Mouse (Mus musculus) spleen, adult 2 months (tissue): ENCODE results near the gene Magi1. TPM values are rescaled to one million over a fixed set of nuclear protein-coding genes. Genes with fewer than 3 reads are reported as not detected.

Experiments
- DNase-seq, 2 experiments: peaks; one replicate each; pipeline versions ENCODE4 v3.0.0 to v3.0.0-alpha.2; 2012 to 2021; ENCODE audit warnings: low spot score in 2 of 2, low read depth in 1 of 2
- H3K27ac ChIP-seq: fragments of 200-500 bp; 2 replicates; pipeline ENCODE4 v1.5.1; 2012; ENCODE audit warnings: low read length, inconsistent platforms; ENCODE audit not compliant: insufficient read depth
- H3K27me3 ChIP-seq: fragments of 200-500 bp; 2 replicates; pipeline ENCODE4 v1.6.1; 2012; ENCODE audit warnings: mild to moderate bottlenecking, moderate library complexity, low read length, inconsistent platforms; ENCODE audit not compliant: control insufficient read depth, insufficient read depth
- H3K36me3 ChIP-seq: fragments of 200-500 bp; 2 replicates; pipeline ENCODE4 v1.6.1; 2012; ENCODE audit warnings: mild to moderate bottlenecking, low read length, inconsistent platforms; ENCODE audit not compliant: control insufficient read depth, insufficient read depth
- H3K4me1 ChIP-seq: fragments of 200-500 bp; 2 replicates; pipeline ENCODE4 v1.6.1; 2011; ENCODE audit warnings: inconsistent platforms; ENCODE audit not compliant: control insufficient read depth, insufficient read depth, insufficient read length
- H3K4me3 ChIP-seq: fragments of 200-500 bp; 2 replicates; pipeline ENCODE4 v1.5.1; 2011; ENCODE audit warnings: mild to moderate bottlenecking, inconsistent platforms; ENCODE audit not compliant: insufficient read depth, insufficient read length; ENCODE audit errors: extremely low read depth
- CTCF ChIP-seq: fragments of 200-500 bp; IDR thresholded peaks from 2 replicates; pipeline ENCODE4 v1.5.1; 2011; ENCODE audit warnings: mild to moderate bottlenecking, inconsistent platforms; ENCODE audit not compliant: insufficient read depth, insufficient read length, insufficient replicate concordance; ENCODE audit errors: extremely low read depth
- POLR2A ChIP-seq: fragments of 200-500 bp; IDR thresholded peaks from 2 replicates; pipeline ENCODE4 v1.6.1; 2011; ENCODE audit warnings: low read depth, low read length, inconsistent platforms
- WGBS: fragments of 180-500 bp; shearing (Covaris S2); methylation state at CpG from one replicate; pipeline ENCODE4 v1.1.7; 2018; 5-methylcytosine and 5-hydroxymethylcytosine counted together
- polyA plus RNA-seq: library from polyadenylated mRNA; depleted of rRNA; stranded (reverse); fragments of >200 nt; gene quantifications from 2 replicates; pipeline ENCODE4 v1.2.3, GENCODE M21; 2012

The Magi1 gene
- polyA plus RNA-seq, 1 experiment = 1.6 TPM

GRCm38 (mm10) chr6:93715181-93716180 is 568.2 kb downstream of the Magi1 start:
- H3K4me1 ChIP-seq = no peaks in the 10 kb centered on the region
- WGBS = 42% methylated on average over 24 of the region's 24 CpGs
- H3K36me3 ChIP-seq = no peaks in the 10 kb centered on the region
- no peaks in the 10 kb centered on the region for H3K27me3 ChIP-seq
- TF ChIP-seq CTCF = no peak
- TF ChIP-seq POLR2A = no peak
- no peak overlapping the region for H3K4me3 ChIP-seq
- H3K27ac ChIP-seq = no peak overlapping the region
- DNase-seq = no peak

DNA sequence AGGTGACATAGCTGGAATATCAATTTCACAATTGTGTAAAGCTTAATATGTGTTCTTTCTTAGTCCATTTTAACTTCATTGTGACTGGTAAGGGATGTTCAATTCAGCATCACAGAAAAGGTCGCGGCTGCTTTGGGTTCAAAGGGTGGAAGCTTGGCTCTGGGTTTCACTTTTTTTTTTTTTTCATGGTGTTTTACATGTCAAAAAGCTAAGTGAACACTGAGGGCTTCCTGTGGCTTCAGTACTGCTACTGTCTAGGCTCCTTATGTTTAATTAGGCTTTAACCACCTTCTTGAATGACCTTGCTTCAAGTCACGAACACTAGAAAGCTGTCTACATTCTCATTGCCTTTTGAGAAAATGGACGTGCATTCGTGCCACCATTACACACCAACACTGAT is 579.4 kb downstream of the Magi1 start:
- Histone ChIP-seq H3K27ac (no peak overlapping the region), H3K27me3 (no peaks in the 10 kb centered on the region), H3K36me3 (no peaks in the 10 kb centered on the region), H3K4me3 (no peak overlapping the region), H3K4me1 (no peaks in the 10 kb centered on the region)
- no peak for TF ChIP-seq POLR2A
- no peak for TF ChIP-seq CTCF
- no peak for DNase-seq
- 89% methylated on average over 5 of the region's 5 CpGs for WGBS

DNA sequence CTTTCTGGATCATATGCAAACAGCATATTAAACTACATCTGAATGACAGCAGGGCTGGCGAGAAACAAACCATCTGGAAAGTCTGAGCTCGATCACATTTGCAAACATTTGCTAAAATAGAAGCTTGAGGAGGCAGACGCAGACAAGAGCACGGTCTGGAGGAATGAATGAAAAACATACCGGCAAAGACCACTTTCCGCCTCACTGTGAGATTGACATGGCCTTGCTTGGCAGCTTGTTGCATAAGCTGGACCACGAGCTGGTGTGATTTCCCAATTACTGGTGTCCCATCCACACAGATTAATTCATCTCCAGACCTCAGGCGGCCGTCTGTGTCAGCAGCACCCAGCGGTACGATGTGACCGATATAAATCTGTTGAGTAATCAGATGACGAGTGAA is 584.3 kb downstream of the Magi1 start:
- Histone ChIP-seq H3K27ac (no peak overlapping the region), H3K36me3 (no peaks in the 10 kb centered on the region), H3K27me3 (no peaks in the 10 kb centered on the region), H3K4me1 (no peaks in the 10 kb centered on the region), H3K4me3 (no peak overlapping the region)
- no peak for TF ChIP-seq POLR2A
- TF ChIP-seq CTCF = no peak
- DNase-seq = no peak
- WGBS = 88% methylated on average over 13 of the region's 13 CpGs

DNA sequence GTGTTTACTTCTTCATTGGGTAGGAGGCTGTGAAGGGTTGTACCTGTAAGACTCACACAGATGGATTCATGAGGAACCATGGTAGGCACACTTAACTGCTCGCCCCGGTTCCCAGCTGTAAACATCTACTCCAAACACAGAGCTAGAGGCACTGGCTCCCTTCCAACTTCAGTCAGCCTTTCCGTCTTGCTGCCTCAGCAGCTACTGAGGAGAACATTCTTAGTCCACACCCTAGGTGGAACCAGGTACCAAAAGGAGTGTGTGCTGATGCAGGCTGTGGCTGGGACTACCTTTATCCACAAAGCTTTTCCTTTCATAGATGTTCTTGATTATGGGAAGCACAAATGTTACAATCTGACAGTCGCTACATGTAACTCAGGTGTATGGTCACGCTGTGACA is 585.8 kb downstream of the Magi1 start:
- H3K4me1 ChIP-seq = no peaks in the 10 kb centered on the region
- DNase-seq = no peak
- 81% methylated on average over 5 of the region's 5 CpGs for WGBS
- no peak for TF ChIP-seq POLR2A
- TF ChIP-seq CTCF = no peak
- H3K4me3 ChIP-seq = no peak overlapping the region
- no peaks in the 10 kb centered on the region for H3K36me3 ChIP-seq
- no peaks in the 10 kb centered on the region for H3K27me3 ChIP-seq
- no peak overlapping the region for H3K27ac ChIP-seq

DNA sequence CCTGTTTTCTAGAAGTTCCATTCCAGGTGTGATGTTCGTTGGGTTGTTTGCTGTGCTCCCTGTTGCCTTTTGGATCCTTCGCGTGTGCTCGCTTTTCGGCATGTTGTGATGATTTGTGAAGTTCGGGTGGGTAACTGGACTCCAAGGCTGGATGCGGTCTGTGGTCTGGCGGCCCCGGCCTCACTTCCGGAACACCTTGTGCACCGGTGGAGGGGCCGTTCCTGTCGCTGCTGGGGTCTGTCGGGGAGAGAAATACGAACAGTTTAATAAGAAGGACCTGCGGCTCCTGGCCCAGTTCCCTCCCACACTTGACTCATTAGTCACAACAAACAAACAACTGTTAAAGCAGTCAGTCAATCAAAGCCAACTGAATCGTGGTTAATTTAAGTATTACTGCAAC is 605.0 kb downstream of the Magi1 start:
- no peaks in the 10 kb centered on the region for H3K27me3 ChIP-seq
- no peaks in the 10 kb centered on the region for H3K4me1 ChIP-seq
- DNase-seq = no peak
- H3K4me3 ChIP-seq = no peak overlapping the region
- no peak for TF ChIP-seq CTCF
- TF ChIP-seq POLR2A = no peak
- WGBS = 79% methylated on average over 17 of the region's 17 CpGs
- H3K27ac ChIP-seq = no peak overlapping the region
- H3K36me3 ChIP-seq = no peaks in the 10 kb centered on the region

GRCm38 (mm10) chr6:93666731-93667130 is 617.0 kb downstream of the Magi1 start:
- Histone ChIP-seq H3K4me1 (no peaks in the 10 kb centered on the region), H3K36me3 (no peaks in the 10 kb centered on the region), H3K4me3 (no peak overlapping the region), H3K27me3 (no peaks in the 10 kb centered on the region), H3K27ac (no peak overlapping the region)
- WGBS = 95% methylated on average over 2 of the region's 2 CpGs
- TF ChIP-seq CTCF = no peak
- no peak for TF ChIP-seq POLR2A
- DNase-seq = no peak
